Mouse (Mus musculus) lung, postnatal 0 days (tissue): ENCODE data around the gene Cacna1d.

Source experiments
- CTCF ChIP-seq: IDR thresholded peaks from 2 replicates; pipeline ENCODE4 v1.5.1; 2016; ENCODE audit warnings: antibody characterized with exemption, mild to moderate bottlenecking
- EP300 ChIP-seq: IDR thresholded peaks from 2 replicates; pipeline ENCODE4 v1.6.1; 2016; ENCODE audit warnings: antibody characterized with exemption, mild to moderate bottlenecking, control low read depth

GRCm38 (mm10) chr14:30512896-30513295 is 21.6 kb upstream of the Cacna1d start:
- TF ChIP-seq CTCF = no peak
- TF ChIP-seq EP300 = no peak
